Mouse (Mus musculus): Measurements from ENCODE around the gene Mycl. TPM values are rescaled to one million over a fixed set of nuclear protein-coding genes. Genes with fewer than 3 reads are reported as not detected.

The Mycl gene
- total and polyA plus RNA-seq, 3 experiments = not detected

- no peaks in the 10 kb centered on the region; a peak in 1 of 4 replicates for H3K4me1 ChIP-seq (ENCODE audit: control insufficient read depth in 1 of 2, insufficient read depth in 2 of 2, low read length in 2 of 2)
- DNase-seq (ENCODE audit: low read depth, low spot score) = no peak
- no peak overlapping the region for H3K27ac ChIP-seq (ENCODE audit: control insufficient read depth, low read depth, low read length)
- peaks cover 0 to 32% of the 10 kb centered on the region in 2 experiments; a peak in 2 of 4 replicates for H3K36me3 ChIP-seq (ENCODE audit: control insufficient read depth in 1 of 2, insufficient read depth in 2 of 2, low read length in 2 of 2)
- H3K4me3 ChIP-seq (ENCODE audit: control insufficient read depth in 1 of 2, insufficient read depth in 1 of 2, low read depth in 2 of 2, low read length in 2 of 2) = no peak overlapping the region
- TF ChIP-seq CHD1 (IDR thresholded peaks at IDR 0.05; ENCODE audit: low read depth, low read length) = no peak
- peaks cover 25% of the 10 kb centered on the region for H3K79me2 ChIP-seq (ENCODE audit: control insufficient read depth, insufficient read depth, low read length, poor library complexity)
- no peak overlapping the region for H3K9ac ChIP-seq (ENCODE audit: control insufficient read depth, low read depth, low read length, poor library complexity, severe bottlenecking)
- no peaks in the 10 kb centered on the region for H3K27me3 ChIP-seq (ENCODE audit: control insufficient read depth in 1 of 2, insufficient read depth in 2 of 2, low read length in 2 of 2)
- H3K9me3 ChIP-seq (replicated peaks; ENCODE audit: insufficient read depth, low read length) = no peaks in the 10 kb centered on the region
Measured at GRCm38 (mm10) chr4:123026597-123026996, 31.1 kb downstream of the Mycl start.

- Histone ChIP-seq H3K36me3 (ENCODE audit: control insufficient read depth in 1 of 2, insufficient read depth in 2 of 2, low read length in 2 of 2) (peaks cover 0 to 20% of the 10 kb centered on the region in 2 experiments; a peak in 2 of 4 replicates), H3K4me3 (ENCODE audit: control insufficient read depth in 1 of 2, insufficient read depth in 1 of 2, low read depth in 2 of 2, low read length in 2 of 2) (no peak overlapping the region), H3K9me3 (replicated peaks; ENCODE audit: insufficient read depth, low read length) (no peaks in the 10 kb centered on the region), H3K79me2 (ENCODE audit: control insufficient read depth, insufficient read depth, low read length, poor library complexity) (peaks cover 11% of the 10 kb centered on the region; the same call in 1 of the 2 replicates), H3K27ac (ENCODE audit: control insufficient read depth, low read depth, low read length) (no peak overlapping the region), H3K4me1 (ENCODE audit: control insufficient read depth in 1 of 2, insufficient read depth in 2 of 2, low read length in 2 of 2) (no peaks in the 10 kb centered on the region), H3K27me3 (ENCODE audit: control insufficient read depth in 1 of 2, insufficient read depth in 2 of 2, low read length in 2 of 2) (no peaks in the 10 kb centered on the region), H3K9ac (ENCODE audit: control insufficient read depth, low read depth, low read length, poor library complexity, severe bottlenecking) (no peak overlapping the region)
- TF ChIP-seq HCFC1 (IDR thresholded peaks at IDR 0.05; ENCODE audit: low read depth, low read length) (no peak), NELFE (IDR thresholded peaks at IDR 0.05; ENCODE audit: low read depth, low read length) (no peak), MYC (IDR thresholded peaks at IDR 0.05; ENCODE audit: low read depth, low read length) (no peak), ZNF384 (IDR thresholded peaks at IDR 0.05; ENCODE audit: low read depth, low read length) (no peak), SIN3A (IDR thresholded peaks at IDR 0.05; ENCODE audit: low read length) (no peak), MAX (IDR thresholded peaks at IDR 0.05; ENCODE audit: low read length) (no peak), POLR2AphosphoS5 (IDR thresholded peaks at IDR 0.05; ENCODE audit: borderline replicate concordance, low read depth, low read length) (no peak), JUND (IDR thresholded peaks at IDR 0.05; ENCODE audit: low read depth, low read length) (no peak), ZKSCAN1 (IDR thresholded peaks at IDR 0.05; ENCODE audit: low read depth, low read length) (no peak)
- no peak for DNase-seq (ENCODE audit: low read depth, low spot score)
Measured at GRCm38 (mm10) chr4:123034841-123035240, 39.4 kb downstream of the Mycl start.

GRCm38 (mm10) chr4:123035636-123036035 lies 40.2 kb downstream of the Mycl start:
- Histone ChIP-seq H3K4me3 (ENCODE audit: control insufficient read depth in 1 of 2, insufficient read depth in 1 of 2, low read depth in 2 of 2, low read length in 2 of 2) (no peak overlapping the region), H3K36me3 (ENCODE audit: control insufficient read depth in 1 of 2, insufficient read depth in 2 of 2, low read length in 2 of 2) (peaks cover 0 to 23% of the 10 kb centered on the region in 2 experiments; a peak in 2 of 4 replicates), H3K9me3 (replicated peaks; ENCODE audit: insufficient read depth, low read length) (no peaks in the 10 kb centered on the region), H3K4me1 (ENCODE audit: control insufficient read depth in 1 of 2, insufficient read depth in 2 of 2, low read length in 2 of 2) (no peaks in the 10 kb centered on the region), H3K27ac (ENCODE audit: control insufficient read depth, low read depth, low read length) (no peak overlapping the region), H3K27me3 (ENCODE audit: control insufficient read depth in 1 of 2, insufficient read depth in 2 of 2, low read length in 2 of 2) (no peaks in the 10 kb centered on the region), H3K79me2 (ENCODE audit: control insufficient read depth, insufficient read depth, low read length, poor library complexity) (peaks cover 11% of the 10 kb centered on the region; the same call in 1 of the 2 replicates), H3K9ac (ENCODE audit: control insufficient read depth, low read depth, low read length, poor library complexity, severe bottlenecking) (no peak overlapping the region)
- TF ChIP-seq E2F4 (IDR thresholded peaks at IDR 0.05; ENCODE audit: borderline replicate concordance, low read depth, low read length) (no peak), RCOR1 (IDR thresholded peaks at IDR 0.05; ENCODE audit: low read depth, low read length) (no peak), MXI1 (IDR thresholded peaks at IDR 0.05; ENCODE audit: low read depth, low read length) (no peak), MYC (IDR thresholded peaks at IDR 0.05; ENCODE audit: low read depth, low read length) (no peak)
- no peak for DNase-seq (ENCODE audit: low read depth, low spot score)
